22 mouse cellular contexts compared by ENCODE assay signal in genomic region chr4:28571092-28571770, GRCm38 (mm10).
DNase-seq lines count a peak whose midpoint lies in the region; ATAC-seq and TF ChIP-seq lines count a peak whose summit lies in the region.
"Had no signal": no experiment of that assay in that cellular context is flagged by ENCODE, and none has a peak within 500 bp of the region (broad histone marks: within the 10 kb centered on the region; RNA-seq: fewer than 3 reads in every experiment).

No protein-coding gene starts in this region.

- H3K9me3 ChIP-seq in intestine, embryonic 15.5 days = no peaks in the 10 kb centered on the region
- no peaks in the 10 kb centered on the region for H3K9me3 ChIP-seq in intestine, postnatal 0 days (ENCODE audit: control insufficient read depth)
- H3K9me3 ChIP-seq in lung, postnatal 0 days (ENCODE audit: low read length) = no peaks in the 10 kb centered on the region
- H3K9me3 ChIP-seq: embryonic facial prominence, embryonic 15.5 days; forebrain, embryonic 10.5 days; heart, embryonic 12.5 days had no signal

- H3K4me3 ChIP-seq in intestine, embryonic 15.5 days (replicated peaks) = no peak overlapping the region
- H3K4me3 ChIP-seq in intestine, postnatal 0 days (ENCODE audit: low read depth, low read length) = no peak overlapping the region
- H3K4me3 ChIP-seq in liver, adult 2 months (ENCODE audit: insufficient read depth, low read depth, low read length) = no peak overlapping the region
- H3K4me3 ChIP-seq in lung, postnatal 0 days (ENCODE audit: low read depth, low read length) = no peak overlapping the region
- H3K4me3 ChIP-seq: embryonic facial prominence, embryonic 15.5 days; erythroblast, embryonic 14.5 days; forebrain, embryonic 10.5 days; gastrocnemius, adult 2 months; heart, embryonic 12.5 days had no signal

- H3K4me2 ChIP-seq in intestine, embryonic 15.5 days (replicated peaks) = no peak overlapping the region
- H3K4me2 ChIP-seq in intestine, postnatal 0 days (replicated peaks; ENCODE audit: low read depth) = no peak overlapping the region
- no peak overlapping the region; the same call in 1 of the 2 replicates for H3K4me2 ChIP-seq in lung, postnatal 0 days (replicated peaks; ENCODE audit: low read depth, low read length)
- H3K4me2 ChIP-seq: embryonic facial prominence, embryonic 15.5 days; heart, embryonic 12.5 days had no signal

- no peak for TF ChIP-seq CTCF in intestine, postnatal 0 days (IDR thresholded peaks at IDR 0.05; ENCODE audit: low read depth)
- no peak for TF ChIP-seq CTCF in liver, adult 2 months (IDR thresholded peaks at IDR 0.05; ENCODE audit: low read depth, low read length)
- no peak for TF ChIP-seq CTCF in lung, postnatal 0 days (IDR thresholded peaks at IDR 0.05)

- no peaks in the 10 kb centered on the region for H3K36me3 ChIP-seq in intestine, embryonic 15.5 days
- H3K36me3 ChIP-seq in intestine, postnatal 0 days (ENCODE audit: control insufficient read depth, insufficient read depth) = no peaks in the 10 kb centered on the region
- H3K36me3 ChIP-seq in liver, adult 2 months (ENCODE audit: control insufficient read depth, insufficient read depth, low read length) = no peaks in the 10 kb centered on the region
- H3K36me3 ChIP-seq in lung, postnatal 0 days (ENCODE audit: insufficient read depth, low read length) = no peaks in the 10 kb centered on the region
- H3K36me3 ChIP-seq: embryonic facial prominence, embryonic 15.5 days; forebrain, embryonic 10.5 days; heart, embryonic 12.5 days had no signal

- TF ChIP-seq POLR2A in liver, adult 2 months (IDR thresholded peaks at IDR 0.05; ENCODE audit: extremely low read depth, insufficient read depth, low read length) = no peak

- no peak overlapping the region for H3K27ac ChIP-seq in intestine, embryonic 15.5 days
- no peak overlapping the region for H3K27ac ChIP-seq in intestine, postnatal 0 days (ENCODE audit: low read depth, low read length)
- H3K27ac ChIP-seq in liver, adult 2 months (replicated peaks; ENCODE audit: insufficient read depth, low read depth, low read length) = no peak overlapping the region
- no peak overlapping the region for H3K27ac ChIP-seq in lung, postnatal 0 days (ENCODE audit: low read length)
- H3K27ac ChIP-seq: embryonic facial prominence, embryonic 15.5 days; forebrain, embryonic 10.5 days; gastrocnemius, adult 2 months had no signal

- H3K27me3 ChIP-seq in intestine, embryonic 15.5 days (replicated peaks) = no peaks in the 10 kb centered on the region
- no peaks in the 10 kb centered on the region for H3K27me3 ChIP-seq in intestine, postnatal 0 days (replicated peaks; ENCODE audit: control insufficient read depth, insufficient read depth, low read length)
- no peaks in the 10 kb centered on the region for H3K27me3 ChIP-seq in liver, adult 2 months (ENCODE audit: control insufficient read depth, insufficient read depth, low read length)
- H3K27me3 ChIP-seq in lung, postnatal 0 days (replicated peaks; ENCODE audit: insufficient read depth, low read length) = no peaks in the 10 kb centered on the region
- H3K27me3 ChIP-seq: embryonic facial prominence, embryonic 15.5 days; heart, embryonic 12.5 days; Patski had no signal

- peak; percentile 86 for ATAC-seq in intestine, embryonic 15.5 days
- no peak for ATAC-seq in intestine, postnatal 0 days
- ATAC-seq in lung, postnatal 0 days = peak; percentile 37
- ATAC-seq: activated CD4-positive, CD25-positive, alpha-beta regulatory T cell, adult 4 months; forebrain, embryonic 14.5 days; Patski had no signal

- no peak overlapping the region for H3K9ac ChIP-seq in intestine, embryonic 15.5 days
- no peak overlapping the region for H3K9ac ChIP-seq in intestine, postnatal 0 days (ENCODE audit: low read depth, low read length)
- no peak overlapping the region for H3K9ac ChIP-seq in liver, adult 2 months (ENCODE audit: low read depth, low read length)
- H3K9ac ChIP-seq in lung, postnatal 0 days (replicated peaks; ENCODE audit: low read depth) = no peak overlapping the region
- H3K9ac ChIP-seq: embryonic facial prominence, embryonic 15.5 days; heart, embryonic 12.5 days had no signal

- no peaks in the 10 kb centered on the region for H3K79me2 ChIP-seq in liver, adult 2 months (ENCODE audit: control insufficient read depth, insufficient read depth, low read length)

- TF ChIP-seq EP300 in lung, postnatal 0 days (IDR thresholded peaks at IDR 0.05) = no peak

- 64% methylated on average over 4 of the region's 4 CpGs for WGBS in intestine, embryonic 15.5 days
- WGBS in intestine, postnatal 0 days = 41% methylated on average over 4 of the region's 4 CpGs
- WGBS in liver, adult 2 months = 77% methylated on average over 4 of the region's 4 CpGs
- WGBS in lung, postnatal 0 days = 43% methylated on average over 4 of the region's 4 CpGs

- H3K4me1 ChIP-seq in intestine, embryonic 15.5 days (replicated peaks) = no peaks in the 10 kb centered on the region
- no peaks in the 10 kb centered on the region for H3K4me1 ChIP-seq in intestine, postnatal 0 days (replicated peaks; ENCODE audit: control insufficient read depth, insufficient read depth, low read length)
- H3K4me1 ChIP-seq in liver, adult 2 months (ENCODE audit: control insufficient read depth, insufficient read depth, low read length) = no peaks in the 10 kb centered on the region
- H3K4me1 ChIP-seq in lung, postnatal 0 days (ENCODE audit: insufficient read depth, low read depth, low read length) = no peaks in the 10 kb centered on the region
- H3K4me1 ChIP-seq: embryonic facial prominence, embryonic 15.5 days; forebrain, embryonic 10.5 days had no signal

- DNase-seq in liver, adult 2 months (ENCODE audit: extremely low read depth, low read depth, low spot score) = peak; percentile 24
- DNase-seq in liver = no peak
- peak; percentile 74 for DNase-seq in lung, postnatal 0 days (ENCODE audit: low spot score)
- DNase-seq in lung, postnatal 25 days (ENCODE audit: low spot score) = no peak
- DNase-seq in layer of hippocampus, postnatal 14 days (ENCODE audit: low spot score in 2 of 2) = no peak
- DNase-seq: adrenal gland, adult 2 months; adrenal gland, postnatal 25 days; cerebellum, adult 18-20 months; cerebellum, adult 9-11 months; cerebellum, postnatal 36 days; gastrocnemius, adult 2 months; gastrocnemius, postnatal 25 days; heart, postnatal 36 days had no signal

Comparison
In these comparisons a context has a peak if more than half of its experiments do, and no peak if none do; other contexts are left out.
1. DNase-seq: peak in liver, adult 2 months (single experiment) and lung, postnatal 0 days (single experiment); none in liver (single experiment), lung, postnatal 25 days (single experiment) and layer of hippocampus, postnatal 14 days (0 of 2).